Mouse (Mus musculus): ENCODE measurements at regions not wholly inside any gene's neighbourhood (a gene's known extent, or its start where the extent isn't known, plus 50 kb on each side); places are given as distances from the start of the nearest gene placed in this dataset.

DNA sequence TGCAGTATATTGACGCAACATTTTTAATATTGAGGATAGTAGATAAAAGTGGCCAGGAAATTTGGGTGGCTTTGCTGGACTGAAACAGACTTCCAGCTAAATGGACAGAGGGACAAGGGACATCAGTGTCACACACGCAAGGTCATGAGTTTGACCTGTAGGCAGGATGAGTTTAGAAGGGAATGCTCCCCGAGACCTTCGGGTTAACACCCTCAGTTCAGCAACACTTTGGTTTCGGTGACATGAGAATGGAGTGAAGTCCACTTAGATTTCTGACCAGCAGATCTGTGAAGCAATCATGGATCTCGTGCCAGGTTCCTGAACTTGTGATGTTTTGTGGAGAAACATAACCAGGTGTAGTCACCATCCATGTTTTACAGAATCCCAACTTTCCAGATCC lies 196.3 kb downstream of the Phlda1 start:
- ATAC-seq (replicated peaks in 1 of 2; ENCODE audit: insufficient read depth in 1 of 2, low FRiP score in 2 of 2, low TSS enrichment in 1 of 2, low read depth in 1 of 2, poor library complexity in 2 of 2, severe bottlenecking in 2 of 2), result no peak

GRCm38 (mm10) chr10:111703447-111703846 lies 197.4 kb downstream of the Phlda1 start:
- ATAC-seq (replicated peaks in 1 of 2; ENCODE audit: insufficient read depth in 1 of 2, low FRiP score in 2 of 2, low TSS enrichment in 1 of 2, low read depth in 1 of 2, poor library complexity in 2 of 2, severe bottlenecking in 2 of 2), result no peak

- ATAC-seq (replicated peaks in 1 of 2; ENCODE audit: insufficient read depth in 1 of 2, low FRiP score in 2 of 2, low TSS enrichment in 1 of 2, low read depth in 1 of 2, poor library complexity in 2 of 2, severe bottlenecking in 2 of 2), result no peak
These were observed 205.5 kb downstream of the Phlda1 start for GRCm38 (mm10) chr10:111711519-111712113.

- no peak for ATAC-seq (replicated peaks in 1 of 2; ENCODE audit: insufficient read depth in 1 of 2, low FRiP score in 2 of 2, low TSS enrichment in 1 of 2, low read depth in 1 of 2, poor library complexity in 2 of 2, severe bottlenecking in 2 of 2)
These were observed 206.9 kb downstream of the Phlda1 start for GRCm38 (mm10) chr10:111712991-111713390.

- ATAC-seq (replicated peaks in 1 of 2; ENCODE audit: insufficient read depth in 1 of 2, low FRiP score in 2 of 2, low TSS enrichment in 1 of 2, low read depth in 1 of 2, poor library complexity in 2 of 2, severe bottlenecking in 2 of 2), result no peak
These were observed 207.6 kb downstream of the Phlda1 start for GRCm38 (mm10) chr10:111713676-111714075.

DNA sequence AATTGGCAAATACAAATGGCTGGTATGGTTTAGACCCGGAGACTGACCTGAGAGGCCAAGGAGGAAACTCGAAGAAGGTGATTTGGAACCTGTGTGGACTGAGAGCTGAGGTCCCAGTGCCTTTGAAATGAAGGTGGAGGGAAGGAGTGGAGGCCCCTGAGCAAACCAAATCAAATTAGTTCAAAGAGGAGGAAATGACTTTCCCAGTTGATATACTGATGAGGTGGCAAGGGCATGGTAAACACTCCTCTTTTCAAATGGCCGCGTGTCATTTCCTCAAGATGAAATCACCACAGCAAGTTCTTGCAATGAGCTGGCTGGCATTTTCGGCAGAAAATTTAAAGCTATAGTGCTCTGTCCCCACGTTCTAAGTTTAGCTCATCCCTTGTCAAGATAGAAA lies 209.1 kb downstream of the Phlda1 start:
- ATAC-seq (replicated peaks in 1 of 2; ENCODE audit: insufficient read depth in 1 of 2, low FRiP score in 2 of 2, low TSS enrichment in 1 of 2, low read depth in 1 of 2, poor library complexity in 2 of 2, severe bottlenecking in 2 of 2), result no peak

- ATAC-seq (replicated peaks in 1 of 2; ENCODE audit: insufficient read depth in 1 of 2, low FRiP score in 2 of 2, low TSS enrichment in 1 of 2, low read depth in 1 of 2, poor library complexity in 2 of 2, severe bottlenecking in 2 of 2), result peak in 1 of 2 experiments; percentile 13; a peak in 1 of 4 replicates
These were observed 213.5 kb downstream of the Phlda1 start for GRCm38 (mm10) chr10:111719632-111720031.

GRCm38 (mm10) chr10:111721068-111721467 lies 215.0 kb downstream of the Phlda1 start:
- peak; percentile 85 to 93 for ATAC-seq (replicated peaks in 1 of 2; ENCODE audit: insufficient read depth in 1 of 2, low FRiP score in 2 of 2, low TSS enrichment in 1 of 2, low read depth in 1 of 2, poor library complexity in 2 of 2, severe bottlenecking in 2 of 2)

GRCm38 (mm10) chr10:111723885-111724284 lies 217.8 kb downstream of the Phlda1 start:
- ATAC-seq (replicated peaks in 1 of 2; ENCODE audit: insufficient read depth in 1 of 2, low FRiP score in 2 of 2, low TSS enrichment in 1 of 2, low read depth in 1 of 2, poor library complexity in 2 of 2, severe bottlenecking in 2 of 2), result no peak

- ATAC-seq (replicated peaks in 1 of 2; ENCODE audit: insufficient read depth in 1 of 2, low FRiP score in 2 of 2, low TSS enrichment in 1 of 2, low read depth in 1 of 2, poor library complexity in 2 of 2, severe bottlenecking in 2 of 2), result no peak
These were observed 218.7 kb downstream of the Phlda1 start for GRCm38 (mm10) chr10:111724574-111725414.

DNA sequence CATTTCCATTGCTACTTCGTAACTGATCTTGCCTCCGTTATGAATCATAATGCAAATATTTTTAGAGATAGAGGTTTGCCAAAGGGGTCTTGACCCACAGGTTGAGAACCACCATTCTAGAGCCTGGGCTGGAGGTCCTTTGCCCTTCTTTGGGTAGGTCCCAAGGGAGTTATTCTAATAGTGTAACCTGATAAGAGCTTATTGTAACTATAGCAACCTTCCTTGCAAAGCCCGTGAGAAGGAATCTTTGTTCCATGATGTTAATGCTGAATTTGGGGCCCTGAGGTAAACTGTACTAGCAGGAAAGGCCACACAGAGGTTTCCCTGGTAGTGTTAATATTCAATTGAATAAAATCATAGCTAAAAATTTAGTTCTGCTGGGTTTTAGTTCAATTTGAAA lies 229.9 kb downstream of the Phlda1 start:
- no peak for ATAC-seq (replicated peaks in 1 of 2; ENCODE audit: insufficient read depth in 1 of 2, low FRiP score in 2 of 2, low TSS enrichment in 1 of 2, low read depth in 1 of 2, poor library complexity in 2 of 2, severe bottlenecking in 2 of 2)

- no peak for ATAC-seq (replicated peaks in 1 of 2; ENCODE audit: insufficient read depth in 1 of 2, low FRiP score in 2 of 2, low TSS enrichment in 1 of 2, low read depth in 1 of 2, poor library complexity in 2 of 2, severe bottlenecking in 2 of 2)
These were observed 232.9 kb upstream of the Krr1 start for GRCm38 (mm10) chr10:111739471-111740138.

GRCm38 (mm10) chr10:111740586-111741265 lies 231.7 kb upstream of the Krr1 start:
- ATAC-seq (replicated peaks in 1 of 2; ENCODE audit: insufficient read depth in 1 of 2, low FRiP score in 2 of 2, low TSS enrichment in 1 of 2, low read depth in 1 of 2, poor library complexity in 2 of 2, severe bottlenecking in 2 of 2), result no peak

DNA sequence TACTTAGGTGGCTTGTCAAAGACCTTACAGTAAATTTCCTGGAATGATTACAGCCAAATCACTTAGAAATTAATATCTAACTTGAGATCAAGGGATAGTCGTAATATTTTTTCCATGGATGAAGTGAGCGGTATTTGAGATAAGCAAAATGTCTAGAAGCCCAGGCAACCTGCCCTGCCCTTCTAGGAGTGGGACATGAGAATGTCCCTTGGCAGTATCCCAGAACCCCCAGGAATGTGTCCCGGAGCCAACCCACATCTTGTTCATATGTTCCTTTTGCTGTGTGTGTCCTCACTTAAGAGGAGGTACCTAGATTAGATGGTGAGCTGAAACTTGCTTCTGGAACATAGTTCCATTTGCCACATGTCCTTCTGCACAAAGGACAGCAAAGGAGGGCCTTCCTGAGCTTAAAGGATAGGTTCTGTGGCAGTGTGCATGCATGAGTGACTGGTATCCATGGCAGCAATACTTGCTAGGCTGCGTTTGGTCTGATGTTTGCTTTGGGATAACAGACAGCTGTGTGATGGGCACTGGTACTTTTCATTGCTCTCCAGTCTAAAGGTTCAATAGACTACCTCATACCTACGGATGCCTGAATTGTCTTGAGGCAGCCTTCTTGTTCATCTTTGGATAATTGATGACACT lies 231.0 kb upstream of the Krr1 start:
- ATAC-seq (replicated peaks in 1 of 2; ENCODE audit: insufficient read depth in 1 of 2, low FRiP score in 2 of 2, low TSS enrichment in 1 of 2, low read depth in 1 of 2, poor library complexity in 2 of 2, severe bottlenecking in 2 of 2), result no peak

GRCm38 (mm10) chr10:111743291-111743690 lies 229.2 kb upstream of the Krr1 start:
- ATAC-seq (replicated peaks in 1 of 2; ENCODE audit: insufficient read depth in 1 of 2, low FRiP score in 2 of 2, low TSS enrichment in 1 of 2, low read depth in 1 of 2, poor library complexity in 2 of 2, severe bottlenecking in 2 of 2), result no peak

DNA sequence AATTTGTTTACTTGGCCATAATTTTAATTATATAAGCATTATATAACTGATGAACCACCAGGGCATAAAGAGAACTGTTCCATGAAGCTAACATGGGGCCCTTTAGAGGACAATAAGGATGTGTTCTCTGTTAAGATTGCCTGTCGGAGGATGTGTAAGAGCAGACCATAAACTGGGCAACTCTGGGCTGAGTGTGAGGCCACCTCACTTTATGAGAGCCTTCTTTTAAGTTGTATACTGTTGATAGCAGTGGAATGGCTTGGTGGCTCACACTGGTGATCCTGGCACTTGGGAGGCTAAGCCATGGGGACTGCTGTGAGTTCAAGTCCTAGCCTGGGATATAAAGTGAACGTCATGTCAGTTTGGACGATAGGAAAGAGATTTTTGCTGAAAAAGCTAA lies 227.3 kb upstream of the Krr1 start:
- no peak for ATAC-seq (replicated peaks in 1 of 2; ENCODE audit: insufficient read depth in 1 of 2, low FRiP score in 2 of 2, low TSS enrichment in 1 of 2, low read depth in 1 of 2, poor library complexity in 2 of 2, severe bottlenecking in 2 of 2)

GRCm38 (mm10) chr10:111746067-111746878 lies 226.2 kb upstream of the Krr1 start:
- peak; percentile 65 to 85 for ATAC-seq (replicated peaks in 1 of 2; ENCODE audit: insufficient read depth in 1 of 2, low FRiP score in 2 of 2, low TSS enrichment in 1 of 2, low read depth in 1 of 2, poor library complexity in 2 of 2, severe bottlenecking in 2 of 2)
